Mouse (Mus musculus) right cerebral cortex, postnatal 14 days (tissue): ENCODE measurements around the gene Nudt4.

Experiments
- DNase-seq: peaks from one replicate; pipeline ENCODE4 v3.0.0; 2022

Gene Nudt4

DNA sequence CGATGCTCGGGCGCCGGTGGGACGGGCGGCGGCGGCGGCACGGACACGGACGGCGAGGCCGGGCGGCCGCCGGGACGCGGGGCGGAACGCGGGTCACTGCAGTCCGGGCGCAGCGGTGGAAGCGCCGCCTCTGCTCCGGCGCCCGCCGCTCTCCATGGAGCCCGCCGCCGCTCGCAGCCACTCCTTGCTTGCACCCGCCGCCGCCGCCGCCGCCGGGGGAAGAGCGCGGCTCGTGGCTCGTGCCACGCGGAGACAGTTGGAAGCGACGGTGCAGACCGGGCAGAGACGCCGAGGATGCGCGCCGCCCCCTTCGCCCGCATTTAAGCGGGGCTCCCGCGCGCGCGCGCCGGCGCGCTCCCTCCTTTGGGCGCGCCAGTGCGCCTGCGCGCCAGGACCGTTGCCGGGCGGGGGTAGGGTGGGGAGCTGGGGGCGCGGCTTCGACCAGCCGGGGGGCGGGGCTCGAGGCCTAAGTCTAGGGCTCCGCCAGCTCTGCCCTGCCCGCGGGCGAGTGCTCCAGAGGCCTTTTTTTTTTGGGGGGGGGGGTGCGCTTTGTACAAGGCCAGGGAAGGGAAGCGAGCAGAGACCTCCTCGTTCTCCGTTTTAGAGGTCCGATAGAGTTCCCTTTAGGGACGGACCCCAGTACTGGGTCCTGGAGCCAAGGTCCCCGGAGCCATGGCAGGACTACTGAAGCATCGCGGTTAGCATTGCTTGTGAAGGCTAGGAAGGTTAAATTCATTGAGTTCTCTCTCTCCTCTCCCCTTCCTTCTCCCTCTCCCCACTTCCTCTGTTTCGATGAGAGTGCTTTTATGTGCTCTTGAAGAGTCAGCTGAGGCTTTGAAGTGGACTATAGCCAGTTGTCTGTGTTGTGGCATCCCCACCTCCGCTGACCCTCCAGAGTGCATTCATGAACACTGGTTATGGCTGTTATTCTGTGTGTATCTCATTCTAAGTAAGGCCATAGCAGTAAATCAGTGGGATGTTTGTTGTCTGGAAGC is at the start of gene Nudt4:
TSS of gene Nudt4 (minus strand) at position 296 of the 995 bp plus-strand sequence.
- peak; percentile 88 for DNase-seq

GRCm38 (mm10) chr10:95611331-95611721 is 47.4 kb upstream of the Nudt4 start:
- DNase-seq, result no peak

DNA sequence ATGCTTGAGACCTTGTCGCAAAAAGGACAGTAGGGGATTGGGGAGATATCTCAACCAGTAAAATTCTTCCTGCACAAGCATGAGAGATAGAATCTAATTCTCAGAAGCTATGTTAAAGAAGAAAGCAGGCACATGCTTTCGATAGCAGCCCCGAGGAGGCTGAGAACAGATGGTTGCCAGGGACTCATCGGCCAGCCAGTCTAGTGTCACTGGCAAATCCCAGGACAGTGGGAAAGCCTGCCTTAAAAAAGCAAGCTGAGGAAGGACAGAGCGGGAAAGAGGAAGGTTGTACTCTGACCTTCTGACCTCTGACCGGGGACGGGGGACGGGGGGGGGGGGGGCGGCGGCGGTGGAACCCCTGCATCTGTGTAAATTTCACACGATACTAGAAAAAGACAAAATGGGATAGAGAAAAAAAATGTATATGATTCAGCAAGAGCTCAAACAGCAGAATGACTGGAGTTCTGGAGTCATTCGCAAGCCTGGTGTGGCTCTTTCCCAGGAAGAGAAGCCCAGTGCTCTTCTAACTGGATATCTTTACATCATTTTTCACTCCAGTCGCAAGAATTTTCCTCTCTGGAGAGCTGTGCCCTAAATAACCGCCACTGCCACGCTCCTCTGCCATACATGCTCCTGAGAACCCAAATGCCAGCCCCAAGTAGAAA is 46.9 kb upstream of the Nudt4 start:
- DNase-seq, result no peak

GRCm38 (mm10) chr10:95604979-95605613 is 41.1 kb upstream of the Nudt4 start:
- peak; percentile 19 for DNase-seq

DNA sequence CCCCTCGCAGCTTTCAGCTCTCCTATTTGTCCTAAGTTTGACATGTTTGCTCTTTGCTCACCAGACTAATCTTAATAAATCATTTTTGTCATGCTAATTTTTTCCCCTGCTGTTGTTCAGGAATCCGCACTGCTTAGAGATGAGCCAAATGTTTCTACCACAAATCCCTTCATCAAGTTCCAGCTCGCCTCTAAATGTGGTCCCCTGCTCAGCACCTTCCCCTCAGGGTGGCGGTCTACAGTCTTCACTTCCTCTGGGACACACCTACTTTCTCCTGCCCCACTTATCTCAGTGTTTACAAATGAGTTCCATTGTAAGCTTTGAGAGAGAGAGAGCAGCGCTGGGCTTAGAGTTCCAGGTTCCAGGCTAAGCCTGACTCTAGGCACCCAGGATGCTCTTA is 36.6 kb upstream of the Nudt4 start:
- DNase-seq, result no peak

GRCm38 (mm10) chr10:95599740-95600139 is 35.8 kb upstream of the Nudt4 start:
- DNase-seq, result no peak

GRCm38 (mm10) chr10:95598056-95598587 is 34.2 kb upstream of the Nudt4 start:
- DNase-seq, result no peak

DNA sequence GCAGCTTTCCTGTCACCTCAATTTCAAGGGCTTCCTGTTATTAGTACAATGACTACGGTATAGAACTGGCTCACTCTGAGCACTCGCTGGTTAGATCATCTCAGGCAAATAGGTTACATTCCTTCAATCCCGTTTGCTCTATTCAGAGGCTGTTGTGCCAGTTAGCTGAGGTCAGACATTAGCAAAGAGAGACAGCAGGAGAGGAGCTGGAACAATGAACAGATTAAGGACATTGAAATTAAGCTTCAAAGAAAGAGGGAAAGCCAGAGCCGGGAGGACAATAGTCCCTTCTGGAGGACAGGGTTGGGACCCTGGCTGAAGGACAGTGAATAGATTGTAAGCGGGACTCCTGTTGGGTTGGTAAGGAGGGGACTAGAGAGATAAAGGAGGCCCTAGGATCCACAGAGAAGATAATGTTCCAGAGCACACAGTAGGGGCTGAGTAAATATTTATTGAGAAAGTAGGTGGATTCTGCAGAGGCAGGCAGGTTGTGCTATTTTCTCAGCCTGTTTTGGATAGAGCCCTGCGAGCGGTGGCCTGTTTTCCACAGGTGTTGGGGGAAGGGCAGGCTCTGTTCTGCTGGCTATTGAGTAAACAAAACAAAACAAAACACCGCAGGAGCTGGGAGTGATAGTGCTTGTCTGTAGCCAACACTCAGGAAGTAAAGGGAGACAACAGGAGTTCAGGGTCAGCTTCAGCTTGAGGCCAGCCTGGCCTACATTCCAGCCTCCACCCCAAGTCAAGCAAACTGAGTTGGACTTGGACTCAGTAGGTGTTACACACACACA is 32.1 kb upstream of the Nudt4 start:
- DNase-seq, result no peak

GRCm38 (mm10) chr10:95594414-95594813 is 30.5 kb upstream of the Nudt4 start:
- no peak for DNase-seq

DNA sequence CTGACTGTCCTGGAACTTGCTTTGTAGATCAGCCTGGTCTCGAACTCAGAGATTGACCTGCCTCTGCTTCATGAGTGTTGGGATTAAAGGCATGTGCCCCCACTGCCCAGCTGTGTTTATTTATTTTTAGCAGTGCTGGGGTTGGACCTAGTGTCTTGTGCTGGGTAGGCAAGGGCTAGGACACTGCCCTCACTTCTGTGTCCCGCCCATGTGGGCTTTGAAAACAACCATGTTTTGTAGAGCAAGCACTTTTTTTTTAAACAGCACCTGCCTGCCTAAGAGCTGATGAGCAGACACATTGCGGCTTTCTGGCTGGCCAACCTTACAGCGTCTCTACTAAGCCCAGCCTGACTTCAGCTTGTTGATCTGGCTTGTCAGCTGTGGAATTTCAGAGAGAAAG is 27.3 kb upstream of the Nudt4 start:
- no peak for DNase-seq

DNA sequence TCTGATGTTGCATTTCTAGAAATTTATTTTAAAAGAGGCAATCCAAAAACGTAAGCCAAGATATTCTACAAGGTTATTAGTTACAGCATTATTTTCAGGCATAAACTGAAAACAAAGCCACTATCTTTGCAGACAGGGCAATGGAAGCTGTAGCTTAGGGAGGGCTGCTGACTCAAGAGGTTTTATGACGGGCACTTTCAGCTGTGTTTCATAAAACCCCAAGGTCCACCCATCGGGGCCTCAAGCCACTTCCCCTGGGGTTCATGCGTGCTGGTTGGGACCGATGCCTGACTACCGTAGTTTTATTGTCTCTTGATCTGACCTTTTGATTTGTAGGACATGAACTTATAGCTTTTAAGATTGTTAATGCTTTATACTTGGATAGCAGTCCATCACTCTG is 26.2 kb upstream of the Nudt4 start:
- no peak for DNase-seq

- DNase-seq, result no peak
Measured at GRCm38 (mm10) chr10:95589196-95589595, 25.2 kb upstream of the Nudt4 start.

DNA sequence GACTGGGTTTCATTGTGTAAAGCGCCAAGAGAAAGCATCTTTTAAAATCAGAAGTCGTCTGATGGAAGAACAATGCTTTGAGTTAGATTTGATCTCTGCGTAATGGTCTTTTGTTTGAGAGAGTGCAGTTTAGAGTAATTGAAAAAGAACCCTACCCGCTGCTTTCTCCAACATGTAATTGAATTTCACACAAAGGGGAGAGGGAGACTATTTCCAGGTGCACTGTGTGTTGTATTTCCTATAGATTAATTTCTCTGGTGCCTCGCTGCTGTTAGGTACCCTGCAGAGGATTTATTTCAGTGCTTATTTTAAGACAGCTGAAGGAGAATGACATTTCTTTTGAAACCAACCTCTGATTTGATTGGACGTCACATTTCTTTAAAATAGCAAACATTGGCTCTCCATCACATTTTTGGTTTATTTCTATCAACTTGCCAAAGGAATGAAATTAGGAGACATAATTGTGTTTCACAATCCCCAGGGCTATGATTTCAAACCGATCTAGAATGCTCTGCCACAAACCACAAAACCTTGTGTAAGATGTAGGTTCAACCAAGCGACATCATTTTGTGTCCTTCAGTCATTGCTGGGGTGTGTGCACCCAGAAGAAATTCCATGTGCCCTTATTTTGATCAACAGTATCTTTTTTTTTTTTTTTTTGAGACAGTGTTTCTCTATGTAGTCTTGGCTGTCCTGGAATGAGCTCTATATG is 23.7 kb upstream of the Nudt4 start:
- no peak for DNase-seq

GRCm38 (mm10) chr10:95585554-95585953 is 21.6 kb upstream of the Nudt4 start:
- no peak for DNase-seq

DNA sequence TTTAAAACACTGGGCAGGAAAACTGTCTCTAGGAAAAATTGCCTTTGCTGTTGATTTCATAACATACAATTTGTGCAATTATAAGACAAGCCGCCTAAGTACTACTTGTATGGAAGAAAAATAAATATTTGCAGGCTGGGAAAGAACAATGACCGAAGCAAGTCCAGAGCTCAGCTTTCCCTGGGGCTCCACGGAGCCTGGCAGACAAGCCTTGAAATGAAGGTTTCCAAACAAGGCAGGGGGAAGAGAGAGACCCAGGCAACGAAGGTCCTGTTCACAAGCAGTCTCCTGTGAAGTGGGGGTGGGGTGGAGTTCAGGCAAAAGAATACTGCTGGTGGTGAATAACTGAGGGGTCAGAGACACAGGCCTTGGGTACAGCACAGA is 13.6 kb upstream of the Nudt4 start:
- DNase-seq, result no peak

DNA sequence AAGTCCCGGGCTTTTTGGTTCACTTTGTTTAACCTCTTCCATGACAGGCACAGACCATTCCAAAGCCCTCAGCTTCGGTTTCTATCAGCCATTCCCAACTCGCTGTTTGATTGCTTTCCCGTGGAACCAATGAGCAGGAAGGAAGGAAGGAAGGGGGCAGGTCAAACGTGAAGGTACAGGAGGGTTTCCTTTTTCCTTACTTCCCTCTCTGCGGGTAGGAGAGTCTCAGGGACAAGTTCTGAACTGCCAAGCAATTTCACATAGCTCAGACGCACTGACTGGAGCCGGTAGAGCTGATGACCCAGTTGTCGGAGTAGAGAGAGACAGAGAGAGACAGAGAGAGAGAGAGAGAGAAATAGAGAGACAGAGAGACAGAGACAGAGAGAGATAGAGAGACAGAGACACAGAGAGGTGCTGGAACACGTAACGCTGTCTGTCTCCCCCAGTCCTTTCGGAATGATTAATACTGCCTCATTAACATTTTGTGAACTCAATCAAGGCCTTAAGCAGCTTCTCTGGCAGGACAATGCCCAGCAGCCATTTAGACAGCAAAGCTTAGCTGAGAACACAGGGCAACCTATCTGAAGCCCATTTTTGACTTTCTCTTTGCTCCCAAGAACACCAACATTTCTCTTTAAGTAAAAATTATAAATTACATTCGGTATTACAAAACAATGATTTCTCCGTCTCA is 13.1 kb upstream of the Nudt4 start:
- DNase-seq, result no peak

DNA sequence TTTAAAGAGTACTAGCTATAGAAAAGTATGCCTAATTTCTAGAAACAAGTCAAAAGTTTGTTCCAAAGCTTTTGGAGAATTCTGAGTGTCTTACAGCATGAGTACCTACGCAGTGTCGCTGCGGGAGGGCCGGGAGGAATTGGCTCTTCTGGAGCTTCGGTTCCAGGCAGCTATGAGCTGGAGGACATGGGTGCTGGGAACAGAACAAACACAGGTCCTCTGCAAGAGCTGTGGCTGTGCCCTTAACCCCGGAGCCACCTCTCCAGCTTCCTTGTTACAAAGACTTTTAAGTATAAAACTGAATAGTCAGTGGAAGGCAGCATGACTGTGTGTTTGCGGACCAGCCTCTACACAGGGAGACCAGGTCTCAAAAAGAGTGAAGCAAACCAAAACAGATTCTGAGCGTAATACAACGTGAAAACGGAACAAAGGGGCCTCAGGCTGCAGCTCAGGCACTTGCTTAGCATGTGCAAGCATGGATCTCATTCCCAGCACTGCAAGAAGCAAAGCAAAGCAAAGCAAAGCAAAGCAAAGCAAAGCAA is 12.0 kb upstream of the Nudt4 start:
- DNase-seq, result no peak

- DNase-seq, result no peak
Measured at GRCm38 (mm10) chr10:95574994-95575393, 11.0 kb upstream of the Nudt4 start.

- no peak for DNase-seq
Measured at GRCm38 (mm10) chr10:95569441-95569840, 5.5 kb upstream of the Nudt4 start.

GRCm38 (mm10) chr10:95568016-95568415 is 4.1 kb upstream of the Nudt4 start:
- DNase-seq, result no peak

DNA sequence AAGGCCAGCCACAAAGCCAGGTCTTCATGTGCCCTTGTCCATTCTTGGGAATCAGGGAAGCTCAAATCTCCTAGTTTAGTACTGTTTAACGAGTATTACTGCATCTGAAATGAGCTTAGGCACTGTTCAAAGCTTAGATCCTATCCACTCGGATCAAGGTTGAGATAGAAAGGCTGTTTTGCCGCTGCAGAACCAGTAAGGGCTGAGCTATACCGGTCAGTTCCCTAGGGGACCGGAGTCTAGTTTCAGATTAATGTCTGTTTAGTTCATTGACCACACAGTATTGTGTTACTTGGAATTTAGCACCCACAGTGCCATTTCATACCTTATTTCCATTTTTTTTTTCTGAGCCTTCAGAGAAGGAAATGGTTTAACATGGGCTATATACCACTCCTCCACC is 3.6 kb upstream of the Nudt4 start:
- no peak for DNase-seq
